Comparison of ENCODE assay signal across 17 mouse cellular contexts in the genomic region with DNA sequence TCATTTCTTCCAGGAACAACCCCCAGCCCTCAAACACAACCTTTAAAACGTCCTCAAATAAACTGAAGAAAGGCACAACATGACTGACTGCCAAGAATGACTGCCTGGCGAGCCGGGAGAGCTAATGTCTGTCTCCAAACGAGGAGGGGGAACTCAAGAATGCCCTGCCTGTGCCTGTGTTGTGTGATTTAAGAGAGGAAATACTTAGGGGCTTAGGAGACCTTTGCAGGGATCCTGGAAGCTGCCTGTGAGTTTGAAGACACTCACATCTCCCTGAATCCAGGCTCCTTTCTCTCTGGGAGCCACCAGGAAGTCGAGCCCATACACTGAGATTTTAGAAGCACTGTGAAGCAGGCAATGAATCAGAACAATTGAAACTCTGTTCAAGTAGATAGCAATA.
A peak's percentile ranks its signal among the peaks of the same experiment; 100 is the strongest.
DNase-seq lines count a peak whose midpoint lies in the region; ATAC-seq lines count a peak whose summit lies in the region.
"Had no signal": no experiment of that assay in that cellular context is flagged by ENCODE, and none has a peak within 500 bp of the region (broad histone marks: within the 10 kb centered on the region; RNA-seq: fewer than 3 reads in every experiment).

No protein-coding gene starts in this region.

- no peaks in the 10 kb centered on the region for H3K27me3 ChIP-seq in hindbrain, embryonic 13.5 days
- H3K27me3 ChIP-seq in hindbrain, embryonic 11.5 days (ENCODE audit: control insufficient read depth, insufficient read depth, low read length) = no peaks in the 10 kb centered on the region
- H3K27me3 ChIP-seq in neural tube, embryonic 11.5 days (ENCODE audit: control insufficient read depth, insufficient read depth, low read length) = no peaks in the 10 kb centered on the region
- no peaks in the 10 kb centered on the region for H3K27me3 ChIP-seq in hindbrain, embryonic 16.5 days (replicated peaks; ENCODE audit: control insufficient read depth, insufficient read depth, low read length)
- no peaks in the 10 kb centered on the region for H3K27me3 ChIP-seq in neural tube, embryonic 15.5 days (replicated peaks)
- H3K27me3 ChIP-seq: heart, embryonic 15.5 days; midbrain, embryonic 12.5 days had no signal

- no peaks in the 10 kb centered on the region for H3K36me3 ChIP-seq in hindbrain, embryonic 13.5 days
- no peaks in the 10 kb centered on the region for H3K36me3 ChIP-seq in hindbrain, embryonic 11.5 days (ENCODE audit: control insufficient read depth, insufficient read depth, low read length)
- no peaks in the 10 kb centered on the region for H3K36me3 ChIP-seq in neural tube, embryonic 11.5 days (ENCODE audit: control insufficient read depth, insufficient read depth, low read length)
- no peaks in the 10 kb centered on the region for H3K36me3 ChIP-seq in hindbrain, embryonic 16.5 days (ENCODE audit: control insufficient read depth, insufficient read depth, low read length)
- H3K36me3 ChIP-seq in neural tube, embryonic 15.5 days = no peaks in the 10 kb centered on the region
- H3K36me3 ChIP-seq: G1E; heart, embryonic 15.5 days; midbrain, embryonic 12.5 days had no signal

- no peaks in the 10 kb centered on the region for H3K9me3 ChIP-seq in hindbrain, embryonic 13.5 days
- H3K9me3 ChIP-seq in hindbrain, embryonic 11.5 days (ENCODE audit: control insufficient read depth, low read length) = no peaks in the 10 kb centered on the region
- H3K9me3 ChIP-seq in neural tube, embryonic 11.5 days (ENCODE audit: control insufficient read depth, low read length) = no peaks in the 10 kb centered on the region
- H3K9me3 ChIP-seq in hindbrain, embryonic 16.5 days (ENCODE audit: control insufficient read depth, low read length) = no peaks in the 10 kb centered on the region
- H3K9me3 ChIP-seq in neural tube, embryonic 15.5 days (replicated peaks) = no peaks in the 10 kb centered on the region
- H3K9me3 ChIP-seq: G1E; heart, embryonic 15.5 days; midbrain, embryonic 12.5 days had no signal

- no peak overlapping the region for H3K4me3 ChIP-seq in hindbrain, embryonic 13.5 days
- H3K4me3 ChIP-seq in hindbrain, embryonic 11.5 days (ENCODE audit: low read depth, low read length) = no peak overlapping the region
- no peak overlapping the region for H3K4me3 ChIP-seq in neural tube, embryonic 11.5 days (ENCODE audit: low read depth, low read length)
- no peak overlapping the region for H3K4me3 ChIP-seq in hindbrain, embryonic 16.5 days (ENCODE audit: low read length)
- no peak overlapping the region for H3K4me3 ChIP-seq in neural tube, embryonic 15.5 days (replicated peaks)
- H3K4me3 ChIP-seq: heart, embryonic 15.5 days; midbrain, embryonic 12.5 days had no signal

- DNase-seq in hindbrain, embryonic 11.5 days (ENCODE audit: low spot score) = no peak
- DNase-seq in neural tube, embryonic 11.5 days (ENCODE audit: low spot score) = no peak
- no peak for DNase-seq in neural tube, embryonic 10.5 days (ENCODE audit: extremely low spot score, low spot score)
- DNase-seq in ovary, adult 18-20 months (ENCODE audit: low spot score) = no peak
- DNase-seq: adrenal gland, adult 8-10 months; cerebellum, adult 8-10 months; heart, adult 11 months; kidney, adult 9 months; lung, postnatal 4 days; right cerebral cortex, postnatal 4 days had no signal

- no peak overlapping the region for H3K9ac ChIP-seq in hindbrain, embryonic 13.5 days
- H3K9ac ChIP-seq in hindbrain, embryonic 11.5 days (ENCODE audit: low read depth, low read length) = no peak overlapping the region
- H3K9ac ChIP-seq in neural tube, embryonic 11.5 days (ENCODE audit: low read length) = no peak overlapping the region
- 0 out of 2 replicates have a peak overlapping the region, but pooled peaks have one; percentile 19 for H3K9ac ChIP-seq in hindbrain, embryonic 16.5 days (ENCODE audit: low read depth, low read length)
- no peak overlapping the region for H3K9ac ChIP-seq in neural tube, embryonic 15.5 days (replicated peaks)
- H3K9ac ChIP-seq: heart, embryonic 15.5 days; midbrain, embryonic 12.5 days had no signal

- no peak overlapping the region for H3K4me2 ChIP-seq in hindbrain, embryonic 13.5 days
- H3K4me2 ChIP-seq in hindbrain, embryonic 11.5 days (replicated peaks; ENCODE audit: low read depth, low read length) = no peak overlapping the region
- no peak overlapping the region for H3K4me2 ChIP-seq in neural tube, embryonic 11.5 days (ENCODE audit: low read depth)
- no peak overlapping the region for H3K4me2 ChIP-seq in hindbrain, embryonic 16.5 days (ENCODE audit: low read length)
- no peak overlapping the region for H3K4me2 ChIP-seq in neural tube, embryonic 15.5 days
- H3K4me2 ChIP-seq: heart, embryonic 15.5 days; liver, embryonic 11.5 days; midbrain, embryonic 12.5 days had no signal

- ATAC-seq in hindbrain, embryonic 13.5 days (ENCODE audit: low FRiP score) = no peak
- no peak for ATAC-seq in hindbrain, embryonic 11.5 days (ENCODE audit: low FRiP score)
- no peak for ATAC-seq in neural tube, embryonic 11.5 days (ENCODE audit: insufficient read depth, low FRiP score, low TSS enrichment)
- no peak for ATAC-seq in hindbrain, embryonic 16.5 days
- ATAC-seq in neural tube, embryonic 15.5 days (ENCODE audit: low FRiP score) = peak; percentile 79

- peak overlapping the region; percentile 52 for H3K27ac ChIP-seq in hindbrain, embryonic 13.5 days
- H3K27ac ChIP-seq in hindbrain, embryonic 11.5 days (ENCODE audit: low read depth, low read length) = no peak overlapping the region
- peak overlapping the region; percentile 7; the same call in 1 of the 2 replicates for H3K27ac ChIP-seq in neural tube, embryonic 11.5 days (ENCODE audit: low read depth, low read length)
- H3K27ac ChIP-seq in hindbrain, embryonic 16.5 days (ENCODE audit: low read depth, low read length) = peak overlapping the region; percentile 32
- H3K27ac ChIP-seq in neural tube, embryonic 15.5 days (replicated peaks) = peak overlapping the region; percentile 69
- H3K27ac ChIP-seq: heart, embryonic 15.5 days; midbrain, embryonic 12.5 days had no signal

- WGBS in hindbrain, embryonic 13.5 days = 18% methylated on average over 5 of the region's 5 CpGs
- 53% methylated on average over 5 of the region's 5 CpGs for WGBS in hindbrain, embryonic 11.5 days
- WGBS in neural tube, embryonic 11.5 days = 12% methylated on average over 5 of the region's 5 CpGs
- 18% methylated on average over 5 of the region's 5 CpGs for WGBS in hindbrain, embryonic 16.5 days
- 4% methylated on average over 5 of the region's 5 CpGs for WGBS in neural tube, embryonic 15.5 days

- H3K4me1 ChIP-seq in hindbrain, embryonic 13.5 days (replicated peaks) = peaks cover 18% of the 10 kb centered on the region
- H3K4me1 ChIP-seq in hindbrain, embryonic 11.5 days (replicated peaks; ENCODE audit: control insufficient read depth, insufficient read depth, low read length) = no peaks in the 10 kb centered on the region
- H3K4me1 ChIP-seq in neural tube, embryonic 11.5 days (ENCODE audit: control insufficient read depth, insufficient read depth, low read length) = peaks cover 5% of the 10 kb centered on the region; the same call in 1 of the 2 replicates
- peaks cover 7% of the 10 kb centered on the region for H3K4me1 ChIP-seq in hindbrain, embryonic 16.5 days (ENCODE audit: control insufficient read depth, insufficient read depth, low read depth, low read length)
- H3K4me1 ChIP-seq in neural tube, embryonic 15.5 days = peaks cover 19% of the 10 kb centered on the region
- H3K4me1 ChIP-seq: heart, embryonic 15.5 days had no signal
